Mouse (Mus musculus) midbrain, embryonic 14.5 days (tissue): ENCODE results near the gene Chmp4b. TPM values are rescaled to one million over a fixed set of nuclear protein-coding genes. Genes with fewer than 3 reads are reported as not detected.

ENCODE experiments used
- ATAC-seq: fragments of 200-750 bp; cut with Nextera tagmentation; 2 replicates; pipeline ENCODE4 v1.8.0; 2017; ENCODE audit warnings: moderate number of reproducible peaks, moderate library complexity; ENCODE audit not compliant: low FRiP score, low TSS enrichment
- DNase-seq: peaks from one replicate; pipeline ENCODE4 v3.0.0-alpha.2; 2015
- H3K27ac ChIP-seq: fragments of 300-500 bp; sonication (generic); replicated peaks from 2 replicates; pipeline ENCODE4 v1.5.1; 2014; ENCODE audit warnings: mild to moderate bottlenecking, low read depth, low read length, moderate library complexity
- H3K27me3 ChIP-seq: fragments of 300-500 bp; sonication (generic); 2 replicates; pipeline ENCODE4 v1.6.1; 2014; ENCODE audit warnings: low read length, control low read depth, mixed read lengths; ENCODE audit not compliant: control insufficient read depth, insufficient read depth
- H3K36me3 ChIP-seq: fragments of 300-500 bp; sonication (generic); 2 replicates; pipeline ENCODE4 v1.6.1; 2014; ENCODE audit warnings: low read length, control low read depth; ENCODE audit not compliant: control insufficient read depth, insufficient read depth
- H3K4me1 ChIP-seq: fragments of 300-500 bp; sonication (generic); 2 replicates; pipeline ENCODE4 v1.6.1; 2014; ENCODE audit warnings: mild to moderate bottlenecking, antibody characterized with exemption, low read length, control low read depth; ENCODE audit not compliant: control insufficient read depth, insufficient read depth
- H3K4me2 ChIP-seq: fragments of 300-500 bp; sonication (generic); 2 replicates; pipeline ENCODE4 v1.6.1; 2014; ENCODE audit warnings: mild to moderate bottlenecking, low read length, moderate library complexity
- H3K4me3 ChIP-seq: fragments of 300-500 bp; sonication (generic); replicated peaks from 2 replicates; pipeline ENCODE4 v1.5.1; 2014; ENCODE audit warnings: low read depth, low read length
- H3K9ac ChIP-seq: fragments of 300-500 bp; sonication (generic); replicated peaks from 2 replicates; pipeline ENCODE4 v1.6.1; 2014; ENCODE audit warnings: mild to moderate bottlenecking, low read length, moderate library complexity
- H3K9me3 ChIP-seq: fragments of 300-500 bp; sonication (generic); 2 replicates; pipeline ENCODE4 v1.6.1; 2016; ENCODE audit warnings: low read length, control low read depth, mixed read lengths; ENCODE audit not compliant: control insufficient read depth
- WGBS: fragments of 180-500 bp; shearing (Covaris S2); extraction: QIAGEN DNeasy Blood & Tissue Kit; methylation state at CpG from one replicate; pipeline ENCODE4 v1.1.7; 2014; 5-methylcytosine and 5-hydroxymethylcytosine counted together
- polyA plus RNA-seq: library from polyadenylated mRNA; unstranded; fragments of >200 nt; fragmentation: Nextera tagmentation; extraction: Ambion mirVana; gene quantifications from 2 replicates; pipeline ENCODE4 v1.2.1, GENCODE M21; 2014

The Chmp4b gene
- polyA plus RNA-seq, 1 experiment from 2014 or later, result 20.4 TPM

GRCm38 (mm10) chr2:154696660-154697059 lies 45.2 kb downstream of the Chmp4b start:
- H3K4me3 ChIP-seq, result no peak overlapping the region
- WGBS, result 78% methylated on average over 3 of the region's 3 CpGs
- H3K4me2 ChIP-seq, result no peak overlapping the region
- H3K9ac ChIP-seq, result no peak overlapping the region
- DNase-seq (no peak), ATAC-seq (no peak)
- peaks cover 42% of the 10 kb centered on the region for H3K36me3 ChIP-seq
- no peak overlapping the region for H3K27ac ChIP-seq
- no peaks in the 10 kb centered on the region for H3K9me3 ChIP-seq
- no peaks in the 10 kb centered on the region for H3K4me1 ChIP-seq
- no peaks in the 10 kb centered on the region for H3K27me3 ChIP-seq

- Histone ChIP-seq H3K27ac (no peak overlapping the region), H3K4me1 (no peaks in the 10 kb centered on the region), H3K27me3 (no peaks in the 10 kb centered on the region), H3K4me3 (no peak overlapping the region), H3K9me3 (no peaks in the 10 kb centered on the region), H3K4me2 (no peak overlapping the region), H3K36me3 (peaks cover 16% of the 10 kb centered on the region; the same call in 1 of the 2 replicates), H3K9ac (no peak overlapping the region)
- ATAC-seq, result no peak
- no peak for DNase-seq
- 97% methylated on average over 4 of the region's 4 CpGs for WGBS
These were observed 47.9 kb downstream of the Chmp4b start for GRCm38 (mm10) chr2:154699360-154699759.

GRCm38 (mm10) chr2:154700177-154700576 lies 48.7 kb downstream of the Chmp4b start:
- Histone ChIP-seq H3K27ac (no peak overlapping the region), H3K9me3 (no peaks in the 10 kb centered on the region), H3K9ac (no peak overlapping the region), H3K4me1 (no peaks in the 10 kb centered on the region), H3K36me3 (peaks cover 9% of the 10 kb centered on the region; the same call in 1 of the 2 replicates), H3K4me3 (no peak overlapping the region), H3K4me2 (no peak overlapping the region), H3K27me3 (no peaks in the 10 kb centered on the region)
- WGBS, result 85% methylated on average over 2 of the region's 2 CpGs
- DNase-seq (no peak), ATAC-seq (no peak)

GRCm38 (mm10) chr2:154702637-154703315 lies 51.3 kb downstream of the Chmp4b start:
- WGBS, result 4% methylated on average over 17 of the region's 17 CpGs
- Histone ChIP-seq H3K9ac (0 out of 2 replicates have a peak overlapping the region, but pooled peaks have one; percentile 34), H3K4me2 (peak overlapping the region; percentile 33), H3K27ac (no peak overlapping the region), H3K27me3 (no peaks in the 10 kb centered on the region), H3K4me3 (no peak overlapping the region), H3K36me3 (0 out of 2 replicates have a peak, but pooled peaks cover 4% of the 10 kb centered on the region), H3K4me1 (no peaks in the 10 kb centered on the region), H3K9me3 (no peaks in the 10 kb centered on the region)
- DNase-seq (peak; percentile 86), ATAC-seq (peak; percentile 43; the same call in 1 of the 2 replicates)

- Histone ChIP-seq H3K4me1 (no peaks in the 10 kb centered on the region), H3K27me3 (no peaks in the 10 kb centered on the region), H3K9ac (no peak overlapping the region), H3K4me2 (no peak overlapping the region), H3K36me3 (no peaks in the 10 kb centered on the region), H3K27ac (no peak overlapping the region), H3K4me3 (no peak overlapping the region), H3K9me3 (no peaks in the 10 kb centered on the region)
- DNase-seq (no peak), ATAC-seq (no peak)
- 63% methylated on average over 11 of the region's 11 CpGs for WGBS
These were observed 55.2 kb downstream of the Chmp4b start for GRCm38 (mm10) chr2:154706526-154707280.

GRCm38 (mm10) chr2:154707284-154707683 lies 55.8 kb downstream of the Chmp4b start:
- no peaks in the 10 kb centered on the region for H3K27me3 ChIP-seq
- H3K4me1 ChIP-seq, result no peaks in the 10 kb centered on the region
- no peaks in the 10 kb centered on the region for H3K36me3 ChIP-seq
- no peak overlapping the region for H3K9ac ChIP-seq
- no peak for DNase-seq
- no peak overlapping the region for H3K4me3 ChIP-seq
- ATAC-seq, result no peak
- WGBS, result 88% methylated on average over 7 of the region's 7 CpGs
- H3K27ac ChIP-seq, result no peak overlapping the region
- no peak overlapping the region for H3K4me2 ChIP-seq
- H3K9me3 ChIP-seq, result no peaks in the 10 kb centered on the region

GRCm38 (mm10) chr2:154707830-154708385 lies 56.4 kb downstream of the Chmp4b start:
- H3K4me3 ChIP-seq, result no peak overlapping the region
- no peak overlapping the region for H3K27ac ChIP-seq
- H3K4me1 ChIP-seq, result no peaks in the 10 kb centered on the region
- H3K9ac ChIP-seq, result no peak overlapping the region
- no peak overlapping the region for H3K4me2 ChIP-seq
- ATAC-seq, result no peak
- H3K9me3 ChIP-seq, result no peaks in the 10 kb centered on the region
- no peaks in the 10 kb centered on the region for H3K27me3 ChIP-seq
- DNase-seq, result no peak
- WGBS, result 80% methylated on average over 7 of the region's 7 CpGs
- no peaks in the 10 kb centered on the region for H3K36me3 ChIP-seq

- no peak overlapping the region for H3K4me2 ChIP-seq
- no peak overlapping the region for H3K27ac ChIP-seq
- H3K36me3 ChIP-seq, result no peaks in the 10 kb centered on the region
- no peaks in the 10 kb centered on the region for H3K27me3 ChIP-seq
- no peak overlapping the region for H3K9ac ChIP-seq
- no peaks in the 10 kb centered on the region for H3K9me3 ChIP-seq
- no peak overlapping the region for H3K4me3 ChIP-seq
- H3K4me1 ChIP-seq, result no peaks in the 10 kb centered on the region
- DNase-seq (no peak), ATAC-seq (no peak)
- WGBS, result 56% methylated on average over 3 of the region's 3 CpGs
These were observed 60.2 kb downstream of the Chmp4b start for GRCm38 (mm10) chr2:154711701-154712100.
